Mouse (Mus musculus): Measurements from ENCODE around the gene Cyp4v3. TPM values are rescaled to one million over a fixed set of nuclear protein-coding genes. Genes with fewer than 3 reads are reported as not detected.

Cyp4v3 gene
- total and polyA plus RNA-seq, 3 experiments: 0.11 TPM; not detected in 2

GRCm38 (mm10) chr8:45367154-45367553 lies 34.1 kb upstream of the Cyp4v3 start:
- TF ChIP-seq CTCF (IDR thresholded peaks at IDR 0.05; ENCODE audit: low read depth, low read length): no peak
- no peak for ATAC-seq (ENCODE audit: extremely low read depth, insufficient number of reproducible peaks, low FRiP score, poor library complexity, severe bottlenecking)

GRCm38 (mm10) chr8:45363220-45363619 lies 30.2 kb upstream of the Cyp4v3 start:
- TF ChIP-seq GATA1 (IDR thresholded peaks at IDR 0.05; ENCODE audit: borderline replicate concordance, low read length) (no peak), GATA2 (IDR thresholded peaks at IDR 0.05; ENCODE audit: borderline replicate concordance, low read depth, low read length) (no peak), CTCF (IDR thresholded peaks at IDR 0.05; ENCODE audit: low read depth, low read length) (no peak), POLR2AphosphoS5 (IDR thresholded peaks at IDR 0.05; ENCODE audit: insufficient replicate concordance, low read depth, low read length) (no peak), TAL1 (conservative IDR thresholded peaks at IDR 0.05; ENCODE audit: low read depth, low read length) (no peak)
- ATAC-seq (ENCODE audit: extremely low read depth, insufficient number of reproducible peaks, low FRiP score, poor library complexity, severe bottlenecking): no peak
- H3K27me3 ChIP-seq (ENCODE audit: insufficient read depth, low read length): no peaks in the 10 kb centered on the region; the same call in 1 of the 2 replicates

More at GRCm38 (mm10) chr8:45367154-45367553, 34.1 kb upstream of the Cyp4v3 start:
- Histone ChIP-seq H3K4me1 (ENCODE audit: insufficient read depth, low read depth, low read length) (no peaks in the 10 kb centered on the region), H3K27me3 (ENCODE audit: insufficient read depth, low read length) (no peaks in the 10 kb centered on the region), H3K9me3 (replicated peaks) (peaks cover 20% of the 10 kb centered on the region), H3K36me3 (replicated peaks) (no peaks in the 10 kb centered on the region), H3K4me3 (ENCODE audit: low read depth, low read length) (no peak overlapping the region)
- DNase-seq (ENCODE audit: low spot score): no peak

GRCm38 (mm10) chr8:45362323-45362722 lies 29.3 kb upstream of the Cyp4v3 start:
- Histone ChIP-seq H3K4me1 (ENCODE audit: insufficient read depth, low read depth, low read length) (no peaks in the 10 kb centered on the region), H3K9me3 (replicated peaks) (peaks cover 61% of the 10 kb centered on the region), H3K36me3 (replicated peaks) (no peaks in the 10 kb centered on the region), H3K4me3 (ENCODE audit: low read depth, low read length) (no peak overlapping the region), H3K27me3 (ENCODE audit: insufficient read depth, low read length) (no peaks in the 10 kb centered on the region; the same call in 1 of the 2 replicates)
- TF ChIP-seq GATA2 (IDR thresholded peaks at IDR 0.05; ENCODE audit: borderline replicate concordance, low read depth, low read length) (no peak), TAL1 (conservative IDR thresholded peaks at IDR 0.05; ENCODE audit: low read depth, low read length) (no peak), GATA1 (IDR thresholded peaks at IDR 0.05; ENCODE audit: borderline replicate concordance, low read length) (no peak), CTCF (IDR thresholded peaks at IDR 0.05; ENCODE audit: low read depth, low read length) (no peak), POLR2AphosphoS5 (IDR thresholded peaks at IDR 0.05; ENCODE audit: insufficient replicate concordance, low read depth, low read length) (no peak)
- no peak for DNase-seq (ENCODE audit: low spot score)
- ATAC-seq (ENCODE audit: extremely low read depth, insufficient number of reproducible peaks, low FRiP score, poor library complexity, severe bottlenecking): no peak

More at GRCm38 (mm10) chr8:45363220-45363619, 30.2 kb upstream of the Cyp4v3 start:
- Histone ChIP-seq H3K4me1 (ENCODE audit: insufficient read depth, low read depth, low read length) (no peaks in the 10 kb centered on the region), H3K9me3 (replicated peaks) (peaks cover 55% of the 10 kb centered on the region), H3K36me3 (replicated peaks) (no peaks in the 10 kb centered on the region), H3K4me3 (ENCODE audit: low read depth, low read length) (no peak overlapping the region)
- no peak for DNase-seq (ENCODE audit: low spot score)

DNA sequence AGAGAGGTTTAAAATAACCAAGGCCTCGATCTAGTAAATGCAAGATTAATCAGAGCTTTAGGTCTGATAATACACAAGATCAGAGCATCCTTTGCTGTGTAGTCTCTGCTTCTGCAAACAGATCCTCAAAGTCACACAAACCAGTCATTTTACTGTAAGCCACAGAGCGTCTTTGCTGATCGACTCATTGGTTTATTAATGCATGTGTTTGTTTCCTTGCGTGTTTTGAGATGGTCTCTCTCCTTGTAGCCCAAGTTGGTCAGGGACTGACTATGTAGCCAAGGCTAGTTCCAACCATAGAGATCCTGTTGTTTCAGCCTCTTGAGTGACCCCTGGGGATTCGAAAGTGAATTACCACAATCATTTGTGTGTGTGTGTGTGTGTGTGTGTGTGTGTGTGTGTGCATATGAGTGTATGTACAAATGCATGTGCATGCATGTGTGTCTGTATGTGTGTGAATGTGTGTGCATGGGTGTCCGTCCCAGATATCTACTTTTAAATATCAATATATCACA lies 26.1 kb upstream of the Cyp4v3 start:
- H3K27me3 ChIP-seq (ENCODE audit: insufficient read depth, low read length): no peaks in the 10 kb centered on the region; the same call in 1 of the 2 replicates
- DNase-seq (ENCODE audit: low spot score) (no peak), ATAC-seq (ENCODE audit: extremely low read depth, insufficient number of reproducible peaks, low FRiP score, poor library complexity, severe bottlenecking) (no peak)
- TF ChIP-seq POLR2AphosphoS5 (IDR thresholded peaks at IDR 0.05; ENCODE audit: insufficient replicate concordance, low read depth, low read length): no peak
- TF ChIP-seq GATA2 (IDR thresholded peaks at IDR 0.05; ENCODE audit: borderline replicate concordance, low read depth, low read length): no peak
- TF ChIP-seq TAL1 (conservative IDR thresholded peaks at IDR 0.05; ENCODE audit: low read depth, low read length): no peak
- no peak for TF ChIP-seq GATA1 (IDR thresholded peaks at IDR 0.05; ENCODE audit: borderline replicate concordance, low read length)
- no peak for TF ChIP-seq CTCF (IDR thresholded peaks at IDR 0.05; ENCODE audit: low read depth, low read length)
- no peak overlapping the region for H3K4me3 ChIP-seq (ENCODE audit: low read depth, low read length)
- H3K36me3 ChIP-seq (replicated peaks): no peaks in the 10 kb centered on the region
- H3K9me3 ChIP-seq (replicated peaks): peaks cover 58% of the 10 kb centered on the region
- no peaks in the 10 kb centered on the region for H3K4me1 ChIP-seq (ENCODE audit: insufficient read depth, low read depth, low read length)

GRCm38 (mm10) chr8:45358132-45358918 lies 25.3 kb upstream of the Cyp4v3 start:
- no peaks in the 10 kb centered on the region for H3K36me3 ChIP-seq (replicated peaks)
- TF ChIP-seq TAL1 (conservative IDR thresholded peaks at IDR 0.05; ENCODE audit: low read depth, low read length): no peak
- no peak for TF ChIP-seq GATA2 (IDR thresholded peaks at IDR 0.05; ENCODE audit: borderline replicate concordance, low read depth, low read length)
- TF ChIP-seq GATA1 (IDR thresholded peaks at IDR 0.05; ENCODE audit: borderline replicate concordance, low read length): no peak
- no peak for TF ChIP-seq CTCF (IDR thresholded peaks at IDR 0.05; ENCODE audit: low read depth, low read length)
- H3K4me3 ChIP-seq (ENCODE audit: low read depth, low read length): no peak overlapping the region; the same call in 1 of the 2 replicates
- ATAC-seq (ENCODE audit: extremely low read depth, insufficient number of reproducible peaks, low FRiP score, poor library complexity, severe bottlenecking) (no peak), DNase-seq (ENCODE audit: low spot score) (no peak)
- peaks cover 55% of the 10 kb centered on the region for H3K9me3 ChIP-seq (replicated peaks)
- H3K4me1 ChIP-seq (ENCODE audit: insufficient read depth, low read depth, low read length): no peaks in the 10 kb centered on the region
- H3K27me3 ChIP-seq (ENCODE audit: insufficient read depth, low read length): no peaks in the 10 kb centered on the region; the same call in 1 of the 2 replicates

- no peak for ATAC-seq (ENCODE audit: extremely low read depth, insufficient number of reproducible peaks, low FRiP score, poor library complexity, severe bottlenecking)
- peaks cover 40% of the 10 kb centered on the region for H3K9me3 ChIP-seq (replicated peaks)
- H3K27me3 ChIP-seq (ENCODE audit: insufficient read depth, low read length): no peaks in the 10 kb centered on the region; the same call in 1 of the 2 replicates
- no peaks in the 10 kb centered on the region for H3K36me3 ChIP-seq (replicated peaks)
- H3K4me3 ChIP-seq (ENCODE audit: low read depth, low read length): no peak overlapping the region
- no peak for DNase-seq (ENCODE audit: low spot score)
- H3K4me1 ChIP-seq (ENCODE audit: insufficient read depth, low read depth, low read length): no peaks in the 10 kb centered on the region
- TF ChIP-seq GATA2 (IDR thresholded peaks at IDR 0.05; ENCODE audit: borderline replicate concordance, low read depth, low read length) (no peak), GATA1 (IDR thresholded peaks at IDR 0.05; ENCODE audit: borderline replicate concordance, low read length) (no peak), TAL1 (conservative IDR thresholded peaks at IDR 0.05; ENCODE audit: low read depth, low read length) (no peak), POLR2AphosphoS5 (IDR thresholded peaks at IDR 0.05; ENCODE audit: insufficient replicate concordance, low read depth, low read length) (no peak), CTCF (IDR thresholded peaks at IDR 0.05; ENCODE audit: low read depth, low read length) (no peak)
These were observed 22.8 kb upstream of the Cyp4v3 start for GRCm38 (mm10) chr8:45355809-45356208.

Measured in G1E (cell line).